Mouse (Mus musculus) stomach, embryonic 14.5 days (tissue): Measurements from ENCODE around the gene Dpf1. TPM values are rescaled to one million over a fixed set of nuclear protein-coding genes. Genes with fewer than 3 reads are reported as not detected.

Experiments used
- ATAC-seq: fragments of 200-750 bp; cut with Nextera tagmentation; 2 replicates; pipeline ENCODE4 v1.8.0; 2017; ENCODE audit warnings: low read depth, moderate TSS enrichment; ENCODE audit not compliant: insufficient number of reproducible peaks, insufficient read depth, low FRiP score
- H3K27ac ChIP-seq: fragments of 300-500 bp; sonication (generic); 2 replicates; pipeline ENCODE4 v1.5.1; 2014; ENCODE audit warnings: mild to moderate bottlenecking, low read length, moderate library complexity, mixed read lengths
- H3K27me3 ChIP-seq: fragments of 300-500 bp; sonication (generic); 2 replicates; pipeline ENCODE4 v1.6.1; 2014; ENCODE audit warnings: low read length, control low read depth, mixed read lengths; ENCODE audit not compliant: control insufficient read depth, insufficient read depth
- H3K36me3 ChIP-seq: fragments of 300-500 bp; sonication (generic); 2 replicates; pipeline ENCODE4 v1.6.1; 2014; ENCODE audit warnings: mild to moderate bottlenecking, control low read depth, low read length, moderate library complexity, mixed read lengths; ENCODE audit not compliant: control insufficient read depth, insufficient read depth
- H3K4me1 ChIP-seq: fragments of 300-500 bp; sonication (generic); 2 replicates; pipeline ENCODE4 v1.6.1; 2014; ENCODE audit warnings: low read length, control low read depth, mixed read lengths; ENCODE audit not compliant: control insufficient read depth, insufficient read depth
- H3K4me2 ChIP-seq: fragments of 300-500 bp; sonication (generic); replicated peaks from 2 replicates; pipeline ENCODE4 v1.6.1; 2014; ENCODE audit warnings: low read depth, low read length, control low read depth
- H3K4me3 ChIP-seq: fragments of 300-500 bp; sonication (generic); 2 replicates; pipeline ENCODE4 v1.5.1; 2014; ENCODE audit warnings: low read depth, low read length, control low read depth
- H3K9ac ChIP-seq: fragments of 300-500 bp; sonication (generic); replicated peaks from 2 replicates; pipeline ENCODE4 v1.6.1; 2014; ENCODE audit warnings: low read depth, mild to moderate bottlenecking, control low read depth, low read length, moderate library complexity, mixed read lengths
- H3K9me3 ChIP-seq: fragments of 300-500 bp; sonication (generic); 2 replicates; pipeline ENCODE4 v1.6.1; 2016; ENCODE audit warnings: low read depth, low read length, control low read depth; ENCODE audit not compliant: control insufficient read depth
- WGBS: fragments of 180-500 bp; shearing (Covaris S2); extraction: QIAGEN DNeasy Blood & Tissue Kit; methylation state at CpG from one replicate; pipeline ENCODE4 v1.1.7; 2014; 5-methylcytosine and 5-hydroxymethylcytosine counted together
- polyA plus RNA-seq: library from polyadenylated mRNA; unstranded; fragments of >200 nt; fragmentation: Nextera tagmentation; extraction: Ambion mirVana; gene quantifications from 2 replicates; pipeline ENCODE4 v1.2.1, GENCODE M21; 2014

Dpf1 gene
- polyA plus RNA-seq, 1 experiment from 2014 or later: 6.0 TPM

- Histone ChIP-seq H3K9ac (peak overlapping the region; percentile 1; the same call in 1 of the 2 replicates), H3K4me2 (peak overlapping the region; percentile 42), H3K4me1 (peaks cover 50% of the 10 kb centered on the region), H3K27ac (peak overlapping the region; percentile 88), H3K9me3 (no peaks in the 10 kb centered on the region), H3K4me3 (peak overlapping the region; percentile 4; the same call in 1 of the 2 replicates), H3K27me3 (no peaks in the 10 kb centered on the region), H3K36me3 (peaks cover 4% of the 10 kb centered on the region; the same call in 1 of the 2 replicates)
- peak; percentile 16; the same call in 1 of the 2 replicates for ATAC-seq
- WGBS: 4% methylated on average over 18 of the region's 18 CpGs
Observed at GRCm38 (mm10) chr7:29318115-29318911, 14.6 kb downstream of the Dpf1 start.

DNA sequence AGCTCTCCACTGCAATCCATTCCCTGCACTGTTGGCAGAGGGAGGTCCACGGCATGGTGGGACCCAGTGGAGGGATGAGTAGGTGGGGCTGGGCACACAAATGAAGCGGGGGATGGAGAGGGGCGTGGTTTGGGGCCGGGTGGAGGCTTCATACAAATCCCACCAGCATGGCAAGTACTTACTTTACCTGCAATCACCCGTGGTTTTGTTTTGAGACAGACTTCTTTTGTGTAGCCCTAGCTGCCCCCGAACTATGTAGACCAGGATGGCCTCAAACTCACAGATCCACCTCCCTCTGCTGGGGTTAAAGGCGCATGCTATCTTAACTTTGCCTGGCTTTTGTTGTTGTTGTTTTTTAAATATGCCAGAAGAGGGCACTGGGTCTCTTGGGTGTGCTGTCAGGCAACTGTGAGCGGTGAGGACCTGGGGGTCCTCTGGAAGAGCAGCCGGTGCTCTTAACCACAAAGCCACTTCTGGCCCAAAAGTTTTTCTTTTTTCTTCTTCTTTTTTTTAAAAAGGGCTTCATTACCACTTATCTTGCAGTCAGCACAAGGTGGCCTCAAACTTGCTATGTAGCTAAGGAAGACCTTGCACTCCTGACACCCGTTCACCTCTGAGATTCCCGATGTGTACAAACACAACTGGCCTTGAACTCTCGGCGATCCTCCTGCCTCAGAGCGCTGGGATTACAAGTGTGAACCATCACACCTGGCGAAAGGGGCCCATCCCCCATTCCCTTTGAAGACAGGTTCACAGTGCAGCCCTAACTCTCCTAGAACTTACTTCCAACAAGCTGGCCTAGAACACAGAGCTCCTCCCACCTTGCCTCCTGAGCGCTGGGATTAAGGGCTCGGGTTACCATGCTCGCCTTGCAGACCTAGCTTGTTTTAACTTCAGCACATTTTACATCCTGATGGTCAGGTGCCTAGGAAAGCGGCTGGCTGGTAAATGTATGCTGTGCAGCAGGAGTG, 15.9 kb downstream of the Dpf1 start:
- no peak for ATAC-seq
- no peaks in the 10 kb centered on the region for H3K27me3 ChIP-seq
- peak overlapping the region; percentile 42 for H3K4me2 ChIP-seq
- H3K4me1 ChIP-seq: peaks cover 50% of the 10 kb centered on the region
- H3K9me3 ChIP-seq: no peaks in the 10 kb centered on the region
- peak overlapping the region; percentile 4; the same call in 1 of the 2 replicates for H3K4me3 ChIP-seq
- 12% methylated on average over 19 of the region's 19 CpGs for WGBS
- peaks cover 10% of the 10 kb centered on the region; the same call in 1 of the 2 replicates for H3K36me3 ChIP-seq
- H3K27ac ChIP-seq: peak overlapping the region; percentile 88
- 0 out of 2 replicates have a peak overlapping the region, but pooled peaks have one; percentile 1 for H3K9ac ChIP-seq

- Histone ChIP-seq H3K9ac (no peak overlapping the region), H3K27ac (no peak overlapping the region), H3K27me3 (no peaks in the 10 kb centered on the region), H3K9me3 (no peaks in the 10 kb centered on the region), H3K4me1 (no peaks in the 10 kb centered on the region), H3K4me3 (no peak overlapping the region), H3K4me2 (no peak overlapping the region), H3K36me3 (peaks cover 37% of the 10 kb centered on the region)
- no peak for ATAC-seq
- 74% methylated on average over 6 of the region's 6 CpGs for WGBS
Observed at GRCm38 (mm10) chr7:29327087-29327486, 23.3 kb downstream of the Dpf1 start.

- 91% methylated on average over 16 of the region's 16 CpGs for WGBS
- no peak overlapping the region for H3K9ac ChIP-seq
- H3K4me1 ChIP-seq: no peaks in the 10 kb centered on the region
- no peak overlapping the region for H3K27ac ChIP-seq
- H3K36me3 ChIP-seq: peaks cover 32% of the 10 kb centered on the region
- no peak overlapping the region for H3K4me3 ChIP-seq
- ATAC-seq: no peak
- no peaks in the 10 kb centered on the region for H3K27me3 ChIP-seq
- H3K9me3 ChIP-seq: no peaks in the 10 kb centered on the region
- no peak overlapping the region for H3K4me2 ChIP-seq
Observed at GRCm38 (mm10) chr7:29328984-29329383, 25.2 kb downstream of the Dpf1 start.

DNA sequence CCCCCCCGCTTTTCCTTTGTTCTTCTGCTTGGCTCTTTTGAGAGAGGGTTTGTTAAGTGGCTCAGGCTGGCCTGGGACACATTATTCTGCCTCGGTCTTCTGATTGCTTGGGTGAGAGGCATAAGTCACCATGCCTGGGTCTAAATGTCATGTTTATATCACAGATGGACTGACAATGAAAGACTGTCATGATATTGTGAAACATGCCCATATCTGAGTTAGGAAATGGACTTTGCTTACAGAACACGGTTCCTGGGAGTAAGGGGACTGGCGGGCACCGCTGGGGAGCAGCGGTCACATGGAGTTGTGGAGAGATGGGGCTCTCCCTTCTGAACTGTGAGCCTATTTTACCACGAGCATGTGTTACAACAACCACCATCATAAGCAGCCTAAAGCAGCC, 30.4 kb downstream of the Dpf1 start:
- no peak for ATAC-seq
- 65% methylated on average over 6 of the region's 7 CpGs for WGBS
- H3K4me1 ChIP-seq: no peaks in the 10 kb centered on the region
- H3K4me2 ChIP-seq: no peak overlapping the region
- no peaks in the 10 kb centered on the region for H3K9me3 ChIP-seq
- H3K36me3 ChIP-seq: peaks cover 34% of the 10 kb centered on the region
- no peak overlapping the region for H3K9ac ChIP-seq
- H3K27ac ChIP-seq: no peak overlapping the region
- H3K27me3 ChIP-seq: no peaks in the 10 kb centered on the region
- H3K4me3 ChIP-seq: no peak overlapping the region

GRCm38 (mm10) chr7:29335276-29335675, 31.5 kb downstream of the Dpf1 start:
- Histone ChIP-seq H3K9ac (no peak overlapping the region), H3K9me3 (no peaks in the 10 kb centered on the region), H3K27me3 (no peaks in the 10 kb centered on the region), H3K4me3 (no peak overlapping the region), H3K4me1 (no peaks in the 10 kb centered on the region), H3K27ac (no peak overlapping the region), H3K36me3 (peaks cover 27% of the 10 kb centered on the region; the same call in 1 of the 2 replicates), H3K4me2 (no peak overlapping the region)
- ATAC-seq: no peak

DNA sequence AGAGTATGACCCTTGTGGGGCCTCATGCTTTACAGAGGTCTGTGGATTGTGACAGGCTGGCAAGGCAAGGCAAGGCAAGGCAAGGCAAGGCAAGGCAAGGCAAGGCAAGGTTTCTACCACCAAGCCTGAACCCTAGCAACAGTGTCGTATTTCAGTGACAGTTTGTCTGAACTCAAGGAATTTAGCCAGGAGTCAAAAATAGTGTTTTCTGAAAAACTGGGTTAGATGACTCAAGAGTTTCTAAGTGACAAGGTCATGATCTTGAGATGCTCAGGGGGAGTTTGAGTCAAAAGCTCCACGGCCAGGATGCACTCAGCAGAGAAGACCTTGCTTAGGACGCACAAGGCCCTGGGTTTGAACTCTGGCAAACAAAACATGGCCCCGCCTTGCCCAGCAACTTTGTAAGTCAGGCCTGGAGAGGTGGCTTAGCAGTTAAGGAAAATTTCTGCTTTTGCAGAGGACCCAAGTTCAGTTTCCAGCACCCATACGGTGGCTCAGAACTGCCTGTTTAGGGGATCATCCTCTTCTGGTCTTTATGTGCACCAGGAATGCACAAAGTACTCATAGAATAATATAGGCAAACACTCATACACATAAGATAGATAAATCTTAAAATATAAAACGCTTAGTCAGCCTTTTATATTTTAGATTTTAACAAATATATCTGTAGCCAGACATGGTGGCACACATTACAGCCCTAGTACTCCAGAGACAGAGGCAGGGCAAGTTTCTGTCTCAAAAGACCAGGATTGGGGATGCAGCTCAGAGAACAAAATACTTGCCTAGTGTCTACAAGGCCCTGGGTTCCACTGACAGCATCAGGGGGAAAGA, 32.3 kb downstream of the Dpf1 start:
- 78% methylated on average over 6 of the region's 6 CpGs for WGBS
- Histone ChIP-seq H3K27me3 (no peaks in the 10 kb centered on the region), H3K4me2 (no peak overlapping the region), H3K27ac (no peak overlapping the region), H3K4me1 (no peaks in the 10 kb centered on the region), H3K9me3 (no peaks in the 10 kb centered on the region), H3K4me3 (no peak overlapping the region), H3K9ac (no peak overlapping the region), H3K36me3 (peaks cover 20% of the 10 kb centered on the region; the same call in 1 of the 2 replicates)
- ATAC-seq: no peak
